Mouse (Mus musculus): ENCODE results near the gene Zc3hav1l. TPM values are rescaled to one million over a fixed set of nuclear protein-coding genes. Genes with fewer than 3 reads are reported as not detected.

Zc3hav1l gene
- 0.34 and 1.7 TPM in 2 replicates for polyA plus RNA-seq (2021; fragmentation: Nextera tagmentation)
- long read RNA-seq, experiment 1, partial matches to known transcripts: 0 of 2 reads
- long read RNA-seq, experiment 1, other reads (novel, unspliced or antisense): 2 of 2 reads
- long read RNA-seq, experiment 2, partial matches to known transcripts: 0 of 1 reads
- long read RNA-seq, experiment 2, other reads (novel, unspliced or antisense): 1 of 1 reads

GRCm38 (mm10) chr6:38298761-38299401 lies at the start of gene Zc3hav1l:
Gene Zc3hav1l, minus strand, starts transcription at chr6:38299259.

GRCm38 (mm10) chr6:38253736-38254641 lies 45.1 kb downstream of the Zc3hav1l start, which contains the start of gene D630045J12Rik:
Gene D630045J12Rik, minus strand, starts transcription at chr6:38254009.

Other genes with a start within 250 kb of the Zc3hav1l start
- gene Tmem213, start 190.0 kb downstream of the Zc3hav1l start, polyA plus RNA-seq (2021; fragmentation: Nextera tagmentation): not detected in 2 replicates
- not detected in 2 replicates for gene Atp6v0a4, start 174.7 kb downstream of the Zc3hav1l start, polyA plus RNA-seq (2021; fragmentation: Nextera tagmentation)
- gene D630045J12Rik, start 45.2 kb downstream of the Zc3hav1l start, polyA plus RNA-seq (2021; fragmentation: Nextera tagmentation): 4.2 and 6.5 TPM in 2 replicates
- gene Zc3hav1, start 55.3 kb upstream of the Zc3hav1l start, polyA plus RNA-seq (2021; fragmentation: Nextera tagmentation): 5.5 and 7.0 TPM in 2 replicates
- 2.7 and 4.4 TPM in 2 replicates for gene Ttc26, start 82.2 kb upstream of the Zc3hav1l start, polyA plus RNA-seq (2021; fragmentation: Nextera tagmentation)
- gene Ubn2, start 134.7 kb upstream of the Zc3hav1l start, polyA plus RNA-seq (2021; fragmentation: Nextera tagmentation): 6.0 and 6.5 TPM in 2 replicates
- gene Fmc1, start 234.2 kb upstream of the Zc3hav1l start, polyA plus RNA-seq (2021; fragmentation: Nextera tagmentation): 173 and 181 TPM in 2 replicates